Mouse (Mus musculus): Measurements from ENCODE around the gene Fbxw2. TPM values are rescaled to one million over a fixed set of nuclear protein-coding genes. Genes with fewer than 3 reads are reported as not detected.
"Not testable (repeated sequence)": the region's sequence is repeated elsewhere in the genome, so short reads cannot be mapped to it uniquely, and the experiment has no call there.

Fbxw2 gene
- total and polyA plus RNA-seq, 2 experiments from 2014 or later = 122 to 124 TPM

GRCm38 (mm10) chr2:34857728-34858127 is 31.6 kb upstream of the Fbxw2 start:
- TF ChIP-seq CTCF (IDR thresholded peaks at IDR 0.05) = no peak
- no peak for DNase-seq (ENCODE audit: low spot score)
- Histone ChIP-seq H3K27me3 (ENCODE audit: insufficient read depth, low read length) (no peaks in the 10 kb centered on the region), H3K9ac (replicated peaks; ENCODE audit: low read length, poor library complexity, severe bottlenecking) (no peak overlapping the region), H3K4me1 (ENCODE audit: insufficient read depth, low read length) (no peaks in the 10 kb centered on the region), H3K9me3 (ENCODE audit: low read length) (no peaks in the 10 kb centered on the region), H3K4me3 (ENCODE audit: low read depth, low read length) (no peak overlapping the region), H3K36me3 (ENCODE audit: insufficient read depth, low read length) (peaks cover 68% of the 10 kb centered on the region), H3K27ac (ENCODE audit: low read depth, low read length) (no peak overlapping the region), H3K4me2 (ENCODE audit: low read depth, low read length, poor library complexity, severe bottlenecking) (no peak overlapping the region)
- WGBS = 95% methylated on average over 8 of the region's 8 CpGs
- ATAC-seq (ENCODE audit: low FRiP score) = no peak

DNA sequence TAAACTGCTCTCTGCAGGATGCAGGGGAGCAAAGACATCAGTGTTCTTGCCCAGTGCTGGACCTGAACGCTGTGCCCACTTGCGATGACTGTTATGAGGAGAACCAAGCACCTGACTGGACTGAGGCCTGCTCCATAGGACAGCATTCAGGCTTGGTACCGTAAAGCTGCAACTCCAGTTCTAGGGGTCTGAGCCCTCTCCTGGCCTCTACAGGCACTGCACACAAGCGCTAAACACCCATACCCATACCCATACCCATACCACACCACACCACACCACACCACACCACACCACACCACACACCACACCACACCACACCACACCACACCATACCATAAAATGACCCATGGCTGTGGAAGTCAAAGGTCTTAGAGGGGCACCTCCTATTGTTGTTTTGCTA is 29.2 kb upstream of the Fbxw2 start:
- no peak for ATAC-seq (ENCODE audit: low FRiP score)
- Histone ChIP-seq H3K4me2 (ENCODE audit: low read depth, low read length, poor library complexity, severe bottlenecking) (no peak overlapping the region), H3K9ac (replicated peaks; ENCODE audit: low read length, poor library complexity, severe bottlenecking) (no peak overlapping the region), H3K9me3 (ENCODE audit: low read length) (no peaks in the 10 kb centered on the region), H3K4me1 (ENCODE audit: insufficient read depth, low read length) (no peaks in the 10 kb centered on the region), H3K36me3 (ENCODE audit: insufficient read depth, low read length) (peaks cover 69% of the 10 kb centered on the region), H3K27ac (ENCODE audit: low read depth, low read length) (no peak overlapping the region), H3K4me3 (ENCODE audit: low read depth, low read length) (no peak overlapping the region), H3K27me3 (ENCODE audit: insufficient read depth, low read length) (no peaks in the 10 kb centered on the region)
- DNase-seq (ENCODE audit: low spot score) = no peak
- peak; percentile 43 for TF ChIP-seq CTCF (IDR thresholded peaks at IDR 0.05)
- 94% methylated on average over 4 of the region's 4 CpGs for WGBS

- 93% methylated on average over 1 of the region's 1 CpGs for WGBS
- TF ChIP-seq CTCF (IDR thresholded peaks at IDR 0.05) = no peak
- peaks cover 15% of the 10 kb centered on the region for H3K36me3 ChIP-seq (ENCODE audit: insufficient read depth, low read length)
- no peaks in the 10 kb centered on the region for H3K4me1 ChIP-seq (ENCODE audit: insufficient read depth, low read length)
- no peak overlapping the region for H3K9ac ChIP-seq (replicated peaks; ENCODE audit: low read length, poor library complexity, severe bottlenecking)
- DNase-seq (ENCODE audit: low spot score) (no peak), ATAC-seq (ENCODE audit: low FRiP score) (no peak)
- no peak overlapping the region for H3K4me3 ChIP-seq (ENCODE audit: low read depth, low read length)
- H3K27me3 ChIP-seq (ENCODE audit: insufficient read depth, low read length) = no peaks in the 10 kb centered on the region
- no peak overlapping the region for H3K27ac ChIP-seq (ENCODE audit: low read depth, low read length)
- no peaks in the 10 kb centered on the region for H3K9me3 ChIP-seq (ENCODE audit: low read length)
- H3K4me2 ChIP-seq (ENCODE audit: low read depth, low read length, poor library complexity, severe bottlenecking) = no peak overlapping the region
Measured at GRCm38 (mm10) chr2:34847702-34848101, 21.6 kb upstream of the Fbxw2 start.

DNA sequence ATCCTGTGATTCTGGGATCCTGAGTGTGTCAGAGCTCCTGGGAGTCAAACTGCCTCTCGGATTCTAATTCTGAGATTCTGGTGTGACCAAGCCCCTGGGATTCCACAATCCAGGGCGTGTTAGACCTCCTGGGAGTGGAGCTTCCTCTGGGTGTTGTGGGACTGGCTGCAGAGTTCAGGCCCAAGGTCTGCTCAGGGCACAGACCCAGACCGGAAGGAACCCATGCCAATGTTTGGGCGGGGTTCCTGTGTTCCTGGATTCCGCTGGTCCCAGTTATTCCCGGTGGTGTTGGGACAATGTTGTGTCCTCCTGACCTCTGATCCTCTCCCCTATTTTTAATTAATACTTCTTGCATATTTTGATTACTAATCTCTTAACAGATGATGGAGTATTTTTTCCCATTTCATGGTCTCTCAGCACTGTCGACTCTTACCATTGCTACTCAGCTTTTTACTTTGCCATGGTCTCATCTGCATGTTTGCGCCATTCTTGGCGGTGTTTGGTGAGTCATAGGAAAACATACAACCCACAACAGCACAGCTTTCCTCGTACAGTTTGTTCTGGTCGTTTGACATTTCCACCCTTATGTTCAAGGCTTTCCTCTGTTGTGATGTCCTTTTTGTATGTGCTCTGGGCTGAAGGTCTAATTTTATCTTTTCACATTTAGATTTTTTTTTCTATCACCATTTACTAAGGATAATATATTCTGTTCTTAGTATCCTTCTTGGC is 17.3 kb upstream of the Fbxw2 start:
- no peak for ATAC-seq (ENCODE audit: low FRiP score)
- Histone ChIP-seq H3K27me3 (ENCODE audit: insufficient read depth, low read length) (no peaks in the 10 kb centered on the region), H3K4me1 (ENCODE audit: insufficient read depth, low read length) (no peaks in the 10 kb centered on the region), H3K27ac (ENCODE audit: low read depth, low read length) (no peak overlapping the region), H3K9me3 (ENCODE audit: low read length) (no peaks in the 10 kb centered on the region), H3K4me3 (ENCODE audit: low read depth, low read length) (no peak overlapping the region), H3K9ac (replicated peaks; ENCODE audit: low read length, poor library complexity, severe bottlenecking) (no peak overlapping the region), H3K36me3 (ENCODE audit: insufficient read depth, low read length) (no peaks in the 10 kb centered on the region), H3K4me2 (ENCODE audit: low read depth, low read length, poor library complexity, severe bottlenecking) (no peak overlapping the region)
- no peak for TF ChIP-seq CTCF (IDR thresholded peaks at IDR 0.05)
- no peak for DNase-seq (ENCODE audit: low spot score)
- WGBS = 83% methylated on average over 11 of the region's 11 CpGs

GRCm38 (mm10) chr2:34841706-34842105 is 15.6 kb upstream of the Fbxw2 start:
- Histone ChIP-seq H3K27me3 (ENCODE audit: insufficient read depth, low read length) (no peaks in the 10 kb centered on the region), H3K36me3 (ENCODE audit: insufficient read depth, low read length) (no peaks in the 10 kb centered on the region), H3K9me3 (ENCODE audit: low read length) (no peaks in the 10 kb centered on the region), H3K4me2 (ENCODE audit: low read depth, low read length, poor library complexity, severe bottlenecking) (no peak overlapping the region), H3K4me3 (ENCODE audit: low read depth, low read length) (no peak overlapping the region), H3K27ac (ENCODE audit: low read depth, low read length) (no peak overlapping the region), H3K4me1 (ENCODE audit: insufficient read depth, low read length) (no peaks in the 10 kb centered on the region), H3K9ac (replicated peaks; ENCODE audit: low read length, poor library complexity, severe bottlenecking) (no peak overlapping the region)
- WGBS = 90% methylated on average over 8 of the region's 8 CpGs
- no peak for ATAC-seq (ENCODE audit: low FRiP score)
- TF ChIP-seq CTCF (IDR thresholded peaks at IDR 0.05) = no peak
- no peak for DNase-seq (ENCODE audit: low spot score)

DNA sequence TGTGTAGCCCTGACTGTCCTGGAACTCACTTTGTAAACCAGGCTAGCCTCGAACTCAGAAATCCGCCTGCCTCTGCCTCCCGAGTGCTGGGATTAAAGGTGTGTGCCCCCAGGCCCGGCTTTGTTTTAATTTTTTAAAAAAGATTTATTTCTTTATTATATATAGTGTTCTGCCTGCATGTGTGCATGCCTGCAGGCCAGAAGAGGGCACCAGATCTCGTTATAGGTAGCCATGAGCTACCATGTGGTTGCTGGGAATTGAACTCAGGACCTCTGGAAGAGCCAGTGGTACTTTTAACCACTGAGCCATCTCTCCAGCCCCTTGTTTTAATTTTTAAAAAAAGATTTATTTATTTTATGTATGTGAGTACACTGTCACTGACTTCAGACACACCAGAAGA is 14.0 kb upstream of the Fbxw2 start:
- not testable (repeated sequence) for H3K27ac ChIP-seq (ENCODE audit: low read depth, low read length); H3K36me3 ChIP-seq (ENCODE audit: insufficient read depth, low read length); DNase-seq (ENCODE audit: low spot score); H3K27me3 ChIP-seq (ENCODE audit: insufficient read depth, low read length); ATAC-seq (ENCODE audit: low FRiP score); H3K4me2 ChIP-seq (ENCODE audit: low read depth, low read length, poor library complexity, severe bottlenecking); H3K9ac ChIP-seq (replicated peaks; ENCODE audit: low read length, poor library complexity, severe bottlenecking); H3K4me3 ChIP-seq (ENCODE audit: low read depth, low read length); H3K4me1 ChIP-seq (ENCODE audit: insufficient read depth, low read length); H3K9me3 ChIP-seq (ENCODE audit: low read length)
- 83% methylated on average over 5 of the region's 5 CpGs for WGBS
